8 mouse cellular contexts compared by ENCODE assay signal in the genomic region with DNA sequence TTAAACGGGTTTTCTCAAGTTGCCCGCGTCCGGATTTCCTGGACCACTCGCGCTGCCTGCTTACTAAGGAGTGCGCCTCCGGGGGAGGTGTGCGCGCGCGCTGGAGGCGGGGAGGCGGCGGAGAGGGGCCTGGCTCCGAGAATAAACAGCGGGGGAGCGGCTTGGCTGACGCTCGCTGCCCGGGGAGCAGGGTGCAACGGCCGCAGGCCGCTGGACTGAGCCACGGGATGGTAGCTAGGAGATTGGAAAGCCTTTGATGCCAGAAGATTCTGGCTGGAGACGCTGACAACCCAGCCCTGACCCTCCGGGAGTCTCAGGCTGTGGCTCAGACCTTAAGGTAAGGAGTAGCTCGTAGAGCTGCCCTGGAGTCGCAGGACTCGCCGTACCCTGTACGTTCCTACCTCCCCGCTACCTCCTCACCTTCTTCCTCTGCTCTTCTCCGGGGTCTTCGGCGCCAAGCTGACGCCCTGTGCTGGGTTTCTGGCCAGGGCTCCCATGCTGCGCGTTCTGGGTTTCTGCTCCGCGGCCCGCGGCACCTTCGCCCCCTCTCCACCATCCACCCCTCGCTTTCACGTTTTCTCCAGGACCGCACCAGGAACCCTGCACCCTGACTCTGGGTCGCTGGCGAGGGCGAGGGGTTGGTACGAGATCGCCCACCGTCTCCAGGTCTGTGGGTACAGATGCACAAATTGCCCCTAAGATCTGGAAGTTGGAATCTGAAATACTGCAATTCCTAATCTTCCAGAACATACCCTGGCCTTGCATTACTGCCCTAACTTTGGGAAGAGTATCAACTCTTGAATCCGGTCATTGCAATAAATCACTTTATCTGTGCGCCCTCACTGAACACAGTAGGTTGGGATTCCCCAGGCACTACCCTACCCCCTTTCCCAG. TPM values are rescaled to one million over a fixed set of nuclear protein-coding genes. Genes with fewer than 3 reads are reported as not detected.
DNase-seq lines count a peak whose midpoint lies in the region; ATAC-seq and TF ChIP-seq lines count a peak whose summit lies in the region.

A gene (plus strand): TSS at position 120 of the 894 bp plus-strand sequence.

- DNase-seq in ES-CJ7 (ENCODE audit: low read depth, low spot score), result peak; percentile 43
- peak; percentile 19 for DNase-seq in forelimb bud, embryonic 11.5 days (ENCODE audit: low read depth, low spot score)
- DNase-seq in hindbrain, embryonic 11.5 days (ENCODE audit: low spot score), result peak; percentile 61
- DNase-seq in left cerebral cortex, postnatal 14 days (ENCODE audit: low spot score in 2 of 2), result peak in 1 of 2 experiments; percentile 56
- DNase-seq in right cerebral cortex, postnatal 10 days (ENCODE audit: low spot score in 2 of 2), result peak; percentile 66 to 68
- DNase-seq in adipocyte (ENCODE audit: low spot score), result no peak

- H3K27me3 ChIP-seq in hindbrain, embryonic 11.5 days (ENCODE audit: control insufficient read depth, insufficient read depth, low read length), result peaks cover 14% of the 10 kb centered on the region

- peak within 1 kb of the TSS; percentile 99 for H3K4me2 ChIP-seq in hindbrain, embryonic 11.5 days (replicated peaks; ENCODE audit: low read depth, low read length)

- 2% methylated on average over 55 of the region's 55 CpGs for WGBS in hindbrain, embryonic 11.5 days

- intact Hi-C loops in left cerebral cortex, postnatal 14 days (cut with DNase I), result no loop called here

- peaks cover 3% of the 10 kb centered on the region; the same call in 1 of the 2 replicates for H3K4me1 ChIP-seq in bone marrow macrophage, adult 2 months (ENCODE audit: control insufficient read depth, insufficient read depth, low read length)
- no peaks in the 10 kb centered on the region for H3K4me1 ChIP-seq in hindbrain, embryonic 11.5 days (replicated peaks; ENCODE audit: control insufficient read depth, insufficient read depth, low read length)

- no peaks in the 10 kb centered on the region for H3K9me3 ChIP-seq in hindbrain, embryonic 11.5 days (ENCODE audit: control insufficient read depth, low read length)

- H3K27ac ChIP-seq in bone marrow macrophage, adult 2 months (ENCODE audit: insufficient read depth, low read depth, low read length), result no peak within 1 kb of the TSS
- H3K27ac ChIP-seq in hindbrain, embryonic 11.5 days (ENCODE audit: low read depth, low read length), result no peak within 1 kb of the TSS

- no peak for ATAC-seq in hindbrain, embryonic 11.5 days (ENCODE audit: low FRiP score)
- ATAC-seq in megakaryocyte, adult 5-6 weeks (ENCODE audit: poor library complexity, severe bottlenecking), result peak; percentile 54

- H3K36me3 ChIP-seq in hindbrain, embryonic 11.5 days (ENCODE audit: control insufficient read depth, insufficient read depth, low read length), result no peaks in the 10 kb centered on the region

- TF ChIP-seq POLR2A in bone marrow macrophage, adult 2 months (IDR thresholded peaks at IDR 0.05; ENCODE audit: borderline replicate concordance, low read depth, low read length), result no peak

- no peak for TF ChIP-seq CTCF in bone marrow macrophage, adult 2 months (IDR thresholded peaks at IDR 0.05; ENCODE audit: low read depth, low read length)

- peak within 1 kb of the TSS; percentile 46 for H3K9ac ChIP-seq in hindbrain, embryonic 11.5 days (ENCODE audit: low read depth, low read length)

- peak within 1 kb of the TSS; percentile 54 for H3K4me3 ChIP-seq in bone marrow macrophage, adult 2 months (ENCODE audit: insufficient read depth, low read length)
- H3K4me3 ChIP-seq in hindbrain, embryonic 11.5 days (ENCODE audit: low read depth, low read length), result peak within 1 kb of the TSS; percentile 51

RNA-seq across cellular contexts. Expression of the gene that starts here (rescaled TPM):
- polyA plus RNA-seq in bone marrow macrophage, adult 2 months (2012; ENCODE audit: insufficient read depth, insufficient read length, missing spikeins), result 40.2 and 44.3 TPM in 2 replicates
- polyA plus RNA-seq in hindbrain, embryonic 11.5 days (2014; fragmentation: Nextera tagmentation; extraction: Ambion mirVana), result 1.2 and 1.9 TPM in 2 replicates
- 10 to 100 TPM; 18.7 to 21.5 TPM for total RNA-seq in left cerebral cortex, postnatal 14 days (2021)
- 25.5 and 25.9 TPM in 2 replicates for total RNA-seq in megakaryocyte, adult 5-6 weeks (2015)
- 25.6 and 28.7 TPM in 2 replicates for total RNA-seq in megakaryocyte, adult 5-6 weeks (2017)

Comparison
In these comparisons a context has a peak if more than half of its experiments do, and no peak if none do; other contexts are left out.
1. RNA of the gene that starts here (polyA plus RNA-seq): 40.2 to 44.3 TPM in bone marrow macrophage, adult 2 months; 1.2 to 1.9 TPM in hindbrain, embryonic 11.5 days; every median in the first group is over 10 times any median in the second.